Mouse (Mus musculus): ENCODE measurements at regions not wholly inside any gene's neighbourhood (a gene's known extent, or its start where the extent isn't known, plus 50 kb on each side); places are given as distances from the start of the nearest gene placed in this dataset.

GRCm38 (mm10) chr6:117606211-117606610, 234.8 kb upstream of the Zfp637 start:
- ATAC-seq (replicated peaks; ENCODE audit: poor library complexity, severe bottlenecking): no peak

GRCm38 (mm10) chr6:117607023-117607422, 234.0 kb upstream of the Zfp637 start:
- ATAC-seq (replicated peaks; ENCODE audit: poor library complexity, severe bottlenecking): no peak

- ATAC-seq (replicated peaks; ENCODE audit: poor library complexity, severe bottlenecking): no peak
Observed at GRCm38 (mm10) chr6:117609476-117610404, 231.2 kb upstream of the Zfp637 start.

GRCm38 (mm10) chr6:117611281-117611680, 229.7 kb upstream of the Zfp637 start:
- ATAC-seq (replicated peaks; ENCODE audit: poor library complexity, severe bottlenecking): no peak

GRCm38 (mm10) chr6:117611965-117612364, 229.0 kb upstream of the Zfp637 start:
- no peak for ATAC-seq (replicated peaks; ENCODE audit: poor library complexity, severe bottlenecking)

- ATAC-seq (replicated peaks; ENCODE audit: poor library complexity, severe bottlenecking): no peak
Observed at GRCm38 (mm10) chr6:117612421-117612820, 228.6 kb upstream of the Zfp637 start.

GRCm38 (mm10) chr6:117613656-117614350, 227.2 kb upstream of the Zfp637 start:
- no peak for ATAC-seq (replicated peaks; ENCODE audit: poor library complexity, severe bottlenecking)

GRCm38 (mm10) chr6:117614386-117614785, 226.6 kb upstream of the Zfp637 start:
- ATAC-seq (replicated peaks; ENCODE audit: poor library complexity, severe bottlenecking): no peak

GRCm38 (mm10) chr6:117617168-117617567, 223.8 kb upstream of the Zfp637 start:
- ATAC-seq (replicated peaks; ENCODE audit: poor library complexity, severe bottlenecking): no peak

- ATAC-seq (replicated peaks; ENCODE audit: poor library complexity, severe bottlenecking): no peak
Observed at GRCm38 (mm10) chr6:117617951-117618350, 223.0 kb upstream of the Zfp637 start.

GRCm38 (mm10) chr6:117619606-117620005, 221.4 kb upstream of the Zfp637 start:
- no peak for ATAC-seq (replicated peaks; ENCODE audit: poor library complexity, severe bottlenecking)

GRCm38 (mm10) chr6:117622446-117622845, 218.5 kb upstream of the Zfp637 start:
- no peak for ATAC-seq (replicated peaks; ENCODE audit: poor library complexity, severe bottlenecking)

GRCm38 (mm10) chr6:117622946-117623345, 218.0 kb upstream of the Zfp637 start:
- ATAC-seq (replicated peaks; ENCODE audit: poor library complexity, severe bottlenecking): no peak

GRCm38 (mm10) chr6:117625716-117626115, 215.3 kb upstream of the Zfp637 start:
- ATAC-seq (replicated peaks; ENCODE audit: poor library complexity, severe bottlenecking): no peak

GRCm38 (mm10) chr6:117627461-117627860, 213.5 kb upstream of the Zfp637 start:
- ATAC-seq (replicated peaks; ENCODE audit: poor library complexity, severe bottlenecking): no peak

- no peak for ATAC-seq (replicated peaks; ENCODE audit: poor library complexity, severe bottlenecking)
Observed at GRCm38 (mm10) chr6:117646628-117647027, 194.4 kb upstream of the Zfp637 start.

GRCm38 (mm10) chr6:117650541-117650940, 190.4 kb upstream of the Zfp637 start:
- ATAC-seq (replicated peaks; ENCODE audit: poor library complexity, severe bottlenecking): no peak

GRCm38 (mm10) chr6:117651551-117651950, 189.4 kb upstream of the Zfp637 start:
- no peak for ATAC-seq (replicated peaks; ENCODE audit: poor library complexity, severe bottlenecking)

GRCm38 (mm10) chr6:117652012-117652411, 189.0 kb upstream of the Zfp637 start:
- ATAC-seq (replicated peaks; ENCODE audit: poor library complexity, severe bottlenecking): no peak

GRCm38 (mm10) chr6:117652917-117653316, 188.1 kb upstream of the Zfp637 start:
- ATAC-seq (replicated peaks; ENCODE audit: poor library complexity, severe bottlenecking): 0 out of 2 replicates have a peak, but pooled peaks have one; percentile 22

GRCm38 (mm10) chr6:117653886-117654425, 187.0 kb upstream of the Zfp637 start:
- no peak for ATAC-seq (replicated peaks; ENCODE audit: poor library complexity, severe bottlenecking)
